Comparison of ENCODE assay signal across 29 mouse cellular contexts in genomic region chr1:170983066-170983465, GRCm38 (mm10). TPM values are rescaled to one million over a fixed set of nuclear protein-coding genes. Genes with fewer than 3 reads are reported as not detected.
A peak's percentile ranks its signal among the peaks of the same experiment; 100 is the strongest.
DNase-seq lines count a peak whose midpoint lies in the region; ATAC-seq and TF ChIP-seq lines count a peak whose summit lies in the region.
"Had no signal": no experiment of that assay in that cellular context is flagged by ENCODE, and none has a peak within 500 bp of the region (broad histone marks: within the 10 kb centered on the region; RNA-seq: fewer than 3 reads in every experiment).

No protein-coding gene starts in this region.

- no peaks in the 10 kb centered on the region for H3K4me1 ChIP-seq in cerebellum, adult 2 months (ENCODE audit: control insufficient read depth, insufficient read depth, low read length)
- no peaks in the 10 kb centered on the region for H3K4me1 ChIP-seq in hindbrain, embryonic 14.5 days (replicated peaks; ENCODE audit: control insufficient read depth, insufficient read depth, low read length)
- H3K4me1 ChIP-seq: embryonic facial prominence, embryonic 10.5 days; embryonic facial prominence, embryonic 13.5 days; forebrain, embryonic 12.5 days; forebrain, embryonic 15.5 days; hindbrain, embryonic 10.5 days; hindbrain, embryonic 13.5 days had no signal

- no peaks in the 10 kb centered on the region for H3K36me3 ChIP-seq in hindbrain, embryonic 14.5 days (replicated peaks; ENCODE audit: control insufficient read depth, insufficient read depth)
- H3K36me3 ChIP-seq: embryonic facial prominence, embryonic 10.5 days; embryonic facial prominence, embryonic 13.5 days; forebrain, embryonic 12.5 days; forebrain, embryonic 15.5 days; hindbrain, embryonic 10.5 days; hindbrain, embryonic 13.5 days had no signal

- ATAC-seq in megakaryocyte, adult 5-6 weeks (ENCODE audit: poor library complexity, severe bottlenecking) = peak; percentile 56; the same call in 1 of the 2 replicates
- ATAC-seq in hindbrain, embryonic 14.5 days (ENCODE audit: low FRiP score) = no peak
- ATAC-seq: forebrain, embryonic 15.5 days; hindbrain, postnatal 0 days; inflammation-experienced regulatory T-cells, adult 6 months had no signal

- no peaks in the 10 kb centered on the region for H3K27me3 ChIP-seq in cerebellum, adult 2 months (ENCODE audit: control insufficient read depth, insufficient read depth, low read length)
- H3K27me3 ChIP-seq in hindbrain, embryonic 14.5 days (ENCODE audit: control insufficient read depth, insufficient read depth, low read length) = no peaks in the 10 kb centered on the region
- H3K27me3 ChIP-seq: embryonic facial prominence, embryonic 13.5 days; forebrain, embryonic 12.5 days; forebrain, embryonic 15.5 days; hindbrain, embryonic 13.5 days had no signal

- no peak for TF ChIP-seq POLR2A in cerebellum, adult 2 months (IDR thresholded peaks at IDR 0.05; ENCODE audit: borderline replicate concordance, insufficient read depth, low read length)

- DNase-seq in heart, adult 11 months = peak; percentile 52
- DNase-seq in heart, postnatal 25 days (ENCODE audit: low spot score) = no peak
- DNase-seq in spleen, postnatal 36 days (ENCODE audit: low spot score in 2 of 2) = peak; percentile 56 to 57
- DNase-seq in spleen, adult 12 weeks (ENCODE audit: low spot score) = no peak
- no peak for DNase-seq in cerebellum, adult 2 months
- DNase-seq in hindbrain, embryonic 14.5 days (ENCODE audit: low spot score) = no peak
- DNase-seq in testis, postnatal 14 days (ENCODE audit: low spot score) = no peak
- DNase-seq: adrenal gland, adult 2 months; adrenal gland, postnatal 14 days; cerebellum, adult 11-12 months; cerebellum, adult 9-10 months; cerebellum, postnatal 14 days; embryo, embryonic 11 days; gastrocnemius, postnatal 25 days; heart, postnatal 36 days had no signal

- H3K27ac ChIP-seq in cerebellum, adult 2 months (ENCODE audit: insufficient read depth, low read length) = no peak overlapping the region
- H3K27ac ChIP-seq in hindbrain, embryonic 14.5 days = no peak overlapping the region
- H3K27ac ChIP-seq: embryonic facial prominence, embryonic 10.5 days; embryonic facial prominence, embryonic 13.5 days; forebrain, embryonic 12.5 days; forebrain, embryonic 15.5 days; hindbrain, embryonic 10.5 days; hindbrain, embryonic 13.5 days; hindbrain, postnatal 0 days had no signal

- H3K4me3 ChIP-seq in cerebellum, adult 2 months (replicated peaks; ENCODE audit: insufficient read depth, low read depth, low read length) = no peak overlapping the region
- H3K4me3 ChIP-seq in hindbrain, embryonic 14.5 days (replicated peaks; ENCODE audit: low read length) = no peak overlapping the region
- H3K4me3 ChIP-seq: embryonic facial prominence, embryonic 10.5 days; embryonic facial prominence, embryonic 13.5 days; erythroblast, embryonic 14.5 days; forebrain, embryonic 12.5 days; forebrain, embryonic 15.5 days; hindbrain, embryonic 10.5 days; hindbrain, embryonic 13.5 days had no signal

- H3K9me3 ChIP-seq in hindbrain, embryonic 14.5 days (ENCODE audit: control insufficient read depth, low read length) = no peaks in the 10 kb centered on the region
- H3K9me3 ChIP-seq: embryonic facial prominence, embryonic 10.5 days; embryonic facial prominence, embryonic 13.5 days; forebrain, embryonic 12.5 days; forebrain, embryonic 15.5 days; hindbrain, embryonic 10.5 days; hindbrain, embryonic 13.5 days had no signal

- H3K9ac ChIP-seq in hindbrain, embryonic 14.5 days = no peak overlapping the region
- H3K9ac ChIP-seq: embryonic facial prominence, embryonic 13.5 days; forebrain, embryonic 12.5 days; forebrain, embryonic 15.5 days; hindbrain, embryonic 13.5 days had no signal

- no peak overlapping the region for H3K4me2 ChIP-seq in hindbrain, embryonic 14.5 days (replicated peaks)
- H3K4me2 ChIP-seq: embryonic facial prominence, embryonic 13.5 days; forebrain, embryonic 12.5 days; forebrain, embryonic 15.5 days; heart, embryonic 11.5 days; hindbrain, embryonic 13.5 days had no signal

- intact Hi-C loops in heart, postnatal 25 days (cut with DNase I) = no loop called here

- no peak for TF ChIP-seq CTCF in cerebellum, adult 2 months (IDR thresholded peaks at IDR 0.05; ENCODE audit: borderline replicate concordance, insufficient read depth, low read depth, low read length)

- 80% methylated on average over 4 of the region's 4 CpGs for WGBS in cerebellum, adult 2 months
- 83% methylated on average over 4 of the region's 4 CpGs for WGBS in hindbrain, embryonic 14.5 days

RNA-seq across cellular contexts. Expression of gene Fcgr2b, which starts 6.7 kb away (rescaled TPM):
- total RNA-seq in heart, postnatal 25 days (2021) = 1 to 10 TPM; 6.9 to 7.1 TPM
- 226 and 271 TPM in 2 replicates for total RNA-seq in megakaryocyte, adult 5-6 weeks (2015)
- total RNA-seq in megakaryocyte, adult 5-6 weeks (2017) = 174 and 196 TPM in 2 replicates
- 2.0 and 2.4 TPM in 2 replicates for polyA plus RNA-seq in cerebellum, adult 2 months (2012; rRNA removed)
- 1.2 and 1.8 TPM in 2 replicates for polyA plus RNA-seq in hindbrain, embryonic 14.5 days (2014; fragmentation: Nextera tagmentation; extraction: Ambion mirVana)
- polyA plus RNA-seq: embryonic facial prominence, embryonic 10.5 days; erythroblast, embryonic 14.5 days had no signal

RNA-seq across cellular contexts. Expression of gene Fcgr4, which starts 35.7 kb away (rescaled TPM):
- total RNA-seq in heart, postnatal 25 days (2021) = under 1 TPM; 0.34 to 0.52 TPM
- total RNA-seq in megakaryocyte, adult 5-6 weeks (2015) = 34.6 and 34.8 TPM in 2 replicates
- 30.0 and 47.4 TPM in 2 replicates for total RNA-seq in megakaryocyte, adult 5-6 weeks (2017)
- 0.18 and 0.22 TPM in 2 replicates for polyA plus RNA-seq in cerebellum, adult 2 months (2012; rRNA removed)
- polyA plus RNA-seq in hindbrain, embryonic 14.5 days (2014; fragmentation: Nextera tagmentation; extraction: Ambion mirVana) = 0.33 and 0.56 TPM in 2 replicates
- total RNA-seq: gastrocnemius, adult 8-10 months; gastrocnemius, postnatal 25 days; hindbrain, postnatal 0 days; MEL had no signal
- polyA plus RNA-seq: erythroblast, embryonic 14.5 days; heart, embryonic 11.5 days; inflammation-experienced regulatory T-cells, adult 6 months had no signal

RNA-seq across cellular contexts. Expression of gene Fcrla, which starts 55.7 kb away (rescaled TPM):
- under 1 TPM; 0.45 to 0.73 TPM for total RNA-seq in heart, postnatal 25 days (2021)
- total RNA-seq in megakaryocyte, adult 5-6 weeks (2015) = 1.3 and 3.2 TPM in 2 replicates
- 0.40 and 2.7 TPM in 2 replicates for total RNA-seq in megakaryocyte, adult 5-6 weeks (2017)
- polyA plus RNA-seq in cerebellum, adult 2 months (2012; rRNA removed) = 0.19 and 0.23 TPM in 2 replicates
- polyA plus RNA-seq in hindbrain, embryonic 14.5 days (2014; fragmentation: Nextera tagmentation; extraction: Ambion mirVana) = not detected in 2 replicates
- total RNA-seq: gastrocnemius, adult 8-10 months; gastrocnemius, postnatal 25 days; hindbrain, postnatal 0 days had no signal
- polyA plus RNA-seq: brain, embryonic 14.5 days; embryonic facial prominence, embryonic 10.5 days; embryonic facial prominence, embryonic 13.5 days; erythroblast, embryonic 14.5 days; forebrain, embryonic 12.5 days; forebrain, embryonic 15.5 days; hindbrain, embryonic 10.5 days; hindbrain, embryonic 13.5 days; hindbrain, postnatal 0 days had no signal

Comparison
In these comparisons a context has a peak if more than half of its experiments do, and no peak if none do; other contexts are left out.
1. DNase-seq: peak in heart, adult 11 months (single experiment) and spleen, postnatal 36 days (2 of 2); none in heart, postnatal 25 days (single experiment), spleen, adult 12 weeks (single experiment), cerebellum, adult 2 months (0 of 2), hindbrain, embryonic 14.5 days (single experiment) and testis, postnatal 14 days (single experiment).
2. RNA of gene Fcgr2b, which starts 6.7 kb away (total RNA-seq): 174 to 271 TPM in megakaryocyte, adult 5-6 weeks; 6.9 to 7.1 TPM in heart, postnatal 25 days; every median in the first group is over 10 times any median in the second.
3. RNA of gene Fcgr4, which starts 35.7 kb away (total RNA-seq): 30.0 to 47.4 TPM in megakaryocyte, adult 5-6 weeks; 0.34 to 0.52 TPM in heart, postnatal 25 days; every median in the first group is over 10 times any median in the second.